Mouse (Mus musculus): ENCODE data around the gene Wfdc6a. TPM values are rescaled to one million over a fixed set of nuclear protein-coding genes. Genes with fewer than 3 reads are reported as not detected.
"Not testable (repeated sequence)": the region's sequence is repeated elsewhere in the genome, so short reads cannot be mapped to it uniquely, and the experiment has no call there.

The Wfdc6a gene
- polyA plus RNA-seq (2014; fragmentation: Nextera tagmentation; extraction: Ambion mirVana), result 0.25 TPM in 1 of 2 replicates, not detected in the other

- not testable (repeated sequence) for DNase-seq (ENCODE audit: low spot score); H3K27ac ChIP-seq; H3K36me3 ChIP-seq (replicated peaks; ENCODE audit: control insufficient read depth, insufficient read depth); H3K4me1 ChIP-seq (replicated peaks; ENCODE audit: control insufficient read depth, insufficient read depth, low read length); H3K9ac ChIP-seq; H3K9me3 ChIP-seq (ENCODE audit: control insufficient read depth, low read length); H3K27me3 ChIP-seq (ENCODE audit: control insufficient read depth, insufficient read depth, low read length); ATAC-seq (ENCODE audit: low FRiP score); H3K4me3 ChIP-seq (replicated peaks; ENCODE audit: low read length); H3K4me2 ChIP-seq (replicated peaks)
- WGBS, result 68% methylated on average over 13 of the region's 13 CpGs
Measured at GRCm38 (mm10) chr2:164585025-164585725, at the start of gene Wfdc6a. Gene Wfdc6a (minus strand): TSS chr2:164585447.

GRCm38 (mm10) chr2:164621775-164622174 is 36.5 kb upstream of the Wfdc6a start:
- H3K36me3 ChIP-seq (replicated peaks; ENCODE audit: control insufficient read depth, insufficient read depth), result no peaks in the 10 kb centered on the region
- no peak overlapping the region for H3K27ac ChIP-seq
- WGBS, result 80% methylated on average over 4 of the region's 4 CpGs
- no peak overlapping the region for H3K4me3 ChIP-seq (replicated peaks; ENCODE audit: low read length)
- no peak overlapping the region for H3K4me2 ChIP-seq (replicated peaks)
- no peaks in the 10 kb centered on the region for H3K27me3 ChIP-seq (ENCODE audit: control insufficient read depth, insufficient read depth, low read length)
- ATAC-seq (ENCODE audit: low FRiP score) (no peak), DNase-seq (ENCODE audit: low spot score) (no peak)
- no peak overlapping the region for H3K9ac ChIP-seq
- no peaks in the 10 kb centered on the region for H3K4me1 ChIP-seq (replicated peaks; ENCODE audit: control insufficient read depth, insufficient read depth, low read length)
- H3K9me3 ChIP-seq (ENCODE audit: control insufficient read depth, low read length), result no peaks in the 10 kb centered on the region

- Histone ChIP-seq H3K9ac (no peak overlapping the region), H3K27ac (no peak overlapping the region), H3K9me3 (ENCODE audit: control insufficient read depth, low read length) (no peaks in the 10 kb centered on the region), H3K4me1 (replicated peaks; ENCODE audit: control insufficient read depth, insufficient read depth, low read length) (no peaks in the 10 kb centered on the region), H3K4me2 (replicated peaks) (no peak overlapping the region), H3K27me3 (ENCODE audit: control insufficient read depth, insufficient read depth, low read length) (no peaks in the 10 kb centered on the region), H3K36me3 (replicated peaks; ENCODE audit: control insufficient read depth, insufficient read depth) (no peaks in the 10 kb centered on the region), H3K4me3 (replicated peaks; ENCODE audit: low read length) (no peak overlapping the region)
- no peak for ATAC-seq (ENCODE audit: low FRiP score)
- 85% methylated on average over 5 of the region's 5 CpGs for WGBS
- no peak for DNase-seq (ENCODE audit: low spot score)
Measured at GRCm38 (mm10) chr2:164619050-164619449, 33.8 kb upstream of the Wfdc6a start.

GRCm38 (mm10) chr2:164615386-164615785 is 30.1 kb upstream of the Wfdc6a start:
- H3K27me3 ChIP-seq (ENCODE audit: control insufficient read depth, insufficient read depth, low read length), result no peaks in the 10 kb centered on the region
- ATAC-seq (ENCODE audit: low FRiP score) (no peak), DNase-seq (ENCODE audit: low spot score) (no peak)
- no peaks in the 10 kb centered on the region for H3K9me3 ChIP-seq (ENCODE audit: control insufficient read depth, low read length)
- no peaks in the 10 kb centered on the region for H3K4me1 ChIP-seq (replicated peaks; ENCODE audit: control insufficient read depth, insufficient read depth, low read length)
- 93% methylated on average over 3 of the region's 3 CpGs for WGBS
- H3K36me3 ChIP-seq (replicated peaks; ENCODE audit: control insufficient read depth, insufficient read depth), result no peaks in the 10 kb centered on the region
- no peak overlapping the region for H3K9ac ChIP-seq
- H3K4me3 ChIP-seq (replicated peaks; ENCODE audit: low read length), result no peak overlapping the region
- no peak overlapping the region for H3K27ac ChIP-seq
- H3K4me2 ChIP-seq (replicated peaks), result no peak overlapping the region

- H3K27ac ChIP-seq; H3K36me3 ChIP-seq (replicated peaks; ENCODE audit: control insufficient read depth, insufficient read depth); H3K4me1 ChIP-seq (replicated peaks; ENCODE audit: control insufficient read depth, insufficient read depth, low read length); DNase-seq (ENCODE audit: low spot score); H3K4me3 ChIP-seq (replicated peaks; ENCODE audit: low read length); H3K4me2 ChIP-seq (replicated peaks); H3K9me3 ChIP-seq (ENCODE audit: control insufficient read depth, low read length); ATAC-seq (ENCODE audit: low FRiP score); H3K9ac ChIP-seq; H3K27me3 ChIP-seq (ENCODE audit: control insufficient read depth, insufficient read depth, low read length): not testable (repeated sequence)
- 51% methylated on average over 8 of the region's 8 CpGs for WGBS
Measured at GRCm38 (mm10) chr2:164613471-164613870, 28.2 kb upstream of the Wfdc6a start, which contains the start of the genes Wfdc6b and Wfdc8. Gene Wfdc6b (plus strand): TSS chr2:164613522. Gene Wfdc8 (minus strand): TSS chr2:164613626.

GRCm38 (mm10) chr2:164608781-164609180 is 23.5 kb upstream of the Wfdc6a start:
- Histone ChIP-seq H3K27me3 (ENCODE audit: control insufficient read depth, insufficient read depth, low read length) (no peaks in the 10 kb centered on the region), H3K9me3 (ENCODE audit: control insufficient read depth, low read length) (no peaks in the 10 kb centered on the region), H3K4me2 (replicated peaks) (no peak overlapping the region), H3K36me3 (replicated peaks; ENCODE audit: control insufficient read depth, insufficient read depth) (no peaks in the 10 kb centered on the region), H3K4me3 (replicated peaks; ENCODE audit: low read length) (no peak overlapping the region), H3K9ac (no peak overlapping the region), H3K27ac (no peak overlapping the region), H3K4me1 (replicated peaks; ENCODE audit: control insufficient read depth, insufficient read depth, low read length) (no peaks in the 10 kb centered on the region)
- WGBS, result 85% methylated on average over 6 of the region's 6 CpGs
- ATAC-seq (ENCODE audit: low FRiP score), result no peak
- DNase-seq (ENCODE audit: low spot score), result no peak

- no peak for ATAC-seq (ENCODE audit: low FRiP score)
- no peaks in the 10 kb centered on the region for H3K9me3 ChIP-seq (ENCODE audit: control insufficient read depth, low read length)
- H3K4me1 ChIP-seq (replicated peaks; ENCODE audit: control insufficient read depth, insufficient read depth, low read length), result no peaks in the 10 kb centered on the region
- 94% methylated on average over 8 of the region's 8 CpGs for WGBS
- no peaks in the 10 kb centered on the region for H3K27me3 ChIP-seq (ENCODE audit: control insufficient read depth, insufficient read depth, low read length)
- H3K36me3 ChIP-seq (replicated peaks; ENCODE audit: control insufficient read depth, insufficient read depth), result no peaks in the 10 kb centered on the region
- DNase-seq (ENCODE audit: low spot score), result no peak
- no peak overlapping the region for H3K27ac ChIP-seq
- H3K4me3 ChIP-seq (replicated peaks; ENCODE audit: low read length), result no peak overlapping the region
- H3K4me2 ChIP-seq (replicated peaks), result no peak overlapping the region
- no peak overlapping the region for H3K9ac ChIP-seq
Measured at GRCm38 (mm10) chr2:164604411-164604810, 19.2 kb upstream of the Wfdc6a start.

GRCm38 (mm10) chr2:164603482-164603881 is 18.2 kb upstream of the Wfdc6a start:
- Histone ChIP-seq H3K27me3 (ENCODE audit: control insufficient read depth, insufficient read depth, low read length) (no peaks in the 10 kb centered on the region), H3K27ac (no peak overlapping the region), H3K36me3 (replicated peaks; ENCODE audit: control insufficient read depth, insufficient read depth) (no peaks in the 10 kb centered on the region), H3K4me1 (replicated peaks; ENCODE audit: control insufficient read depth, insufficient read depth, low read length) (no peaks in the 10 kb centered on the region), H3K9me3 (ENCODE audit: control insufficient read depth, low read length) (no peaks in the 10 kb centered on the region), H3K4me3 (replicated peaks; ENCODE audit: low read length) (no peak overlapping the region), H3K9ac (no peak overlapping the region), H3K4me2 (replicated peaks) (no peak overlapping the region)
- DNase-seq (ENCODE audit: low spot score) (no peak), ATAC-seq (ENCODE audit: low FRiP score) (no peak)
- WGBS, result 94% methylated on average over 3 of the region's 3 CpGs

GRCm38 (mm10) chr2:164600179-164600578 is 14.9 kb upstream of the Wfdc6a start:
- ATAC-seq (ENCODE audit: low FRiP score) (no peak), DNase-seq (ENCODE audit: low spot score) (no peak)
- no peak overlapping the region for H3K27ac ChIP-seq
- no peak overlapping the region for H3K9ac ChIP-seq
- no peaks in the 10 kb centered on the region for H3K9me3 ChIP-seq (ENCODE audit: control insufficient read depth, low read length)
- no peaks in the 10 kb centered on the region for H3K27me3 ChIP-seq (ENCODE audit: control insufficient read depth, insufficient read depth, low read length)
- no peak overlapping the region for H3K4me2 ChIP-seq (replicated peaks)
- H3K36me3 ChIP-seq (replicated peaks; ENCODE audit: control insufficient read depth, insufficient read depth), result no peaks in the 10 kb centered on the region
- H3K4me3 ChIP-seq (replicated peaks; ENCODE audit: low read length), result no peak overlapping the region
- H3K4me1 ChIP-seq (replicated peaks; ENCODE audit: control insufficient read depth, insufficient read depth, low read length), result no peaks in the 10 kb centered on the region
- WGBS, result 72% methylated on average over 3 of the region's 3 CpGs

All from hindbrain, embryonic 14.5 days (tissue).